Mouse (Mus musculus): Measurements from ENCODE around the gene Dera.

Dera gene

GRCm38 (mm10) chr6:137886210-137886979 lies 132.0 kb downstream of the Dera start:
- DNase-seq (ENCODE audit: low read depth, low spot score): no peak

DNA sequence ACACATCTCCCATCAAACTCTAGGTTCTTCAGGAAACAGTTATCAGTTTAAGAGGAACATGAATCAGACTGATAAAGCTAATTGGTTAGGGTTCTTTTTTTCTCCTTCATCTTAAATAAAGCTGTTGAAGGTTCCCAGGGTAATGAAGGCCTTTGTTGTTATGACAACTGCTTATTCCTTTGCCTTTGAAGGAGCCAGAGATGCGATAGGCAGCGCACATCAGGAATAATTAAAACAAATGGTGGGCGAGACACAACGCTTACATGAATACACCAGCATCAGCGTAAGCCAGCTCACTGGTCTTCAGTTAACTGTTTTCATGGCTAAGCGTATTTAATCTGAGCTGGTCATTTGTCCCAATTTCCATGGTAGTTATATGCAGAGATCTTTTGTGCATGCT lies 132.9 kb downstream of the Dera start:
- no peak for DNase-seq (ENCODE audit: low read depth, low spot score)

- no peak for DNase-seq (ENCODE audit: low read depth, low spot score)
These were observed 143.3 kb downstream of the Dera start for GRCm38 (mm10) chr6:137897671-137898070.

GRCm38 (mm10) chr6:137901255-137901654 lies 146.9 kb downstream of the Dera start:
- DNase-seq (ENCODE audit: low read depth, low spot score): no peak
